Mouse (Mus musculus) MEL (cell line): ENCODE data around the gene Bcar1. TPM values are rescaled to one million over a fixed set of nuclear protein-coding genes. Genes with fewer than 3 reads are reported as not detected.

Source experiments
- polyA plus RNA-seq, 2 experiments: library from polyadenylated mRNA; stranded (reverse) in 1 of 2; unstranded in 1 of 2; fragments of >175 nt in 1 of 2; fragments of >200 nt in 1 of 2; gene quantifications; 2 replicates each; pipeline versions ENCODE4 v1.2.1 to v1.2.4; 2012; ENCODE audit warnings: low replicate concordance in 2 of 2, low read depth in 1 of 2; ENCODE audit not compliant: insufficient read length in 2 of 2, insufficient read depth in 1 of 2, missing spikeins in 1 of 2
- total RNA-seq: library from RNA; depleted of rRNA; stranded (reverse); fragments of 300-350 nt; gene quantifications from 2 replicates; pipeline ENCODE4 v1.2.3, GENCODE M21; 2012; rRNA removed

Gene Bcar1
- total and polyA plus RNA-seq, 3 experiments = 6.5 to 17.4 TPM; not detected in 1

Other genes with a start within 250 kb of the Bcar1 start
- 6.5 and 7.4 TPM in 2 replicates for gene Wdr59, start 221.7 kb downstream of the Bcar1 start, total RNA-seq
- gene Wdr59, start 221.7 kb downstream of the Bcar1 start, polyA plus RNA-seq = 10 to 100 TPM in 1 of 2 experiments, not detected in 1; 16.6 TPM
- gene Znrf1, start 207.7 kb downstream of the Bcar1 start, total RNA-seq = 16.6 and 18.4 TPM in 2 replicates
- 10 to 100 TPM in 1 of 2 experiments, not detected in 1; 36.0 TPM for gene Znrf1, start 207.7 kb downstream of the Bcar1 start, polyA plus RNA-seq
- 0.03 and 0.04 TPM in 2 replicates for gene Ldhd, start 113.4 kb downstream of the Bcar1 start, total RNA-seq
- not detected for gene Ldhd, start 113.4 kb downstream of the Bcar1 start, polyA plus RNA-seq
- gene Zfp1, start 100.4 kb downstream of the Bcar1 start, total RNA-seq = 12.0 and 12.2 TPM in 2 replicates
- 10 to 100 TPM in 1 of 2 experiments, not detected in 1; 12.4 TPM for gene Zfp1, start 100.4 kb downstream of the Bcar1 start, polyA plus RNA-seq
- gene Ctrb1, start 52.8 kb downstream of the Bcar1 start, total RNA-seq = not detected in 2 replicates
- gene Ctrb1, start 52.8 kb downstream of the Bcar1 start, polyA plus RNA-seq = not detected
- 168 and 185 TPM in 2 replicates for gene Cfdp1, start 110.5 kb upstream of the Bcar1 start, total RNA-seq
- gene Cfdp1, start 110.5 kb upstream of the Bcar1 start, polyA plus RNA-seq = 100 to 1,000 TPM in 1 of 2 experiments, not detected in 1; 214 TPM
- 2.8 and 2.9 TPM in 2 replicates for gene Tmem170, start 132.9 kb upstream of the Bcar1 start, total RNA-seq
- gene Tmem170, start 132.9 kb upstream of the Bcar1 start, polyA plus RNA-seq = 1 to 10 TPM in 1 of 2 experiments, not detected in 1; 4.6 TPM
- not detected in 2 replicates for gene Chst5, start 166.6 kb upstream of the Bcar1 start, total RNA-seq
- gene Chst5, start 166.6 kb upstream of the Bcar1 start, polyA plus RNA-seq = not detected
- 0.85 and 0.95 TPM in 2 replicates for gene Tmem231, start 190.1 kb upstream of the Bcar1 start, total RNA-seq
- gene Tmem231, start 190.1 kb upstream of the Bcar1 start, polyA plus RNA-seq = 1 to 10 TPM in 1 of 2 experiments, not detected in 1; 2.5 TPM
- 18.4 and 21.6 TPM in 2 replicates for gene Gabarapl2, start 196.9 kb upstream of the Bcar1 start, total RNA-seq
- gene Gabarapl2, start 196.9 kb upstream of the Bcar1 start, polyA plus RNA-seq = 10 to 100 TPM in 1 of 2 experiments, not detected in 1; 22.5 TPM
- 6.4 and 8.3 TPM in 2 replicates for gene Adat1, start 248.5 kb upstream of the Bcar1 start, total RNA-seq
- gene Adat1, start 248.5 kb upstream of the Bcar1 start, polyA plus RNA-seq = 1 to 10 TPM in 1 of 2 experiments, not detected in 1; 9.3 TPM